Mouse (Mus musculus) E14TG2a.4 (cell line): ENCODE data around the gene Hps4.

Source experiments
- H3K27me3 ChIP-seq: 2 replicates; pipeline ENCODE4 v1.6.1; 2014; ENCODE audit warnings: low read length, control low read depth; ENCODE audit not compliant: insufficient read depth
- H3K36me3 ChIP-seq: 2 replicates; pipeline ENCODE4 v1.6.1; 2014; ENCODE audit warnings: low read length, control low read depth; ENCODE audit not compliant: insufficient read depth
- H3K4me1 ChIP-seq: replicated peaks from 2 replicates; pipeline ENCODE4 v1.6.1; 2014; ENCODE audit warnings: low read depth, low read length, control low read depth
- H3K4me3 ChIP-seq: replicated peaks from 2 replicates; pipeline ENCODE4 v1.5.1; 2014; ENCODE audit warnings: mild to moderate bottlenecking, low read length
- H3K9me3 ChIP-seq: 2 replicates; pipeline ENCODE4 v1.6.1; 2014; ENCODE audit warnings: low read length, control low read depth
- CTCF ChIP-seq: conservative IDR thresholded peaks from 2 replicates; pipeline ENCODE4 v1.5.1; 2014; ENCODE audit warnings: low read length
- NANOG ChIP-seq: IDR thresholded peaks from 2 replicates; pipeline ENCODE4 v1.6.1; 2014; ENCODE audit warnings: borderline replicate concordance, low read length, mixed read lengths
- POU5F1 ChIP-seq: IDR thresholded peaks from 2 replicates; pipeline ENCODE4 v1.6.1; 2014; ENCODE audit warnings: low read length, borderline replicate concordance

The Hps4 gene

GRCm38 (mm10) chr5:112416673-112417072 is 73.8 kb downstream of the Hps4 start:
- no peak overlapping the region for H3K4me3 ChIP-seq
- peaks cover 7% of the 10 kb centered on the region for H3K27me3 ChIP-seq
- H3K4me1 ChIP-seq: peaks cover 9% of the 10 kb centered on the region
- H3K36me3 ChIP-seq: no peaks in the 10 kb centered on the region
- no peaks in the 10 kb centered on the region; the same call in 1 of the 2 replicates for H3K9me3 ChIP-seq
- TF ChIP-seq NANOG (no peak), CTCF (no peak), POU5F1 (no peak)

GRCm38 (mm10) chr5:112418023-112418422 is 75.1 kb downstream of the Hps4 start:
- Histone ChIP-seq H3K36me3 (no peaks in the 10 kb centered on the region), H3K27me3 (peaks cover 6% of the 10 kb centered on the region), H3K4me1 (no peaks in the 10 kb centered on the region), H3K9me3 (no peaks in the 10 kb centered on the region; the same call in 1 of the 2 replicates), H3K4me3 (no peak overlapping the region)
- no peak for TF ChIP-seq CTCF
- no peak for TF ChIP-seq POU5F1
- no peak for TF ChIP-seq NANOG

GRCm38 (mm10) chr5:112419535-112419934 is 76.7 kb downstream of the Hps4 start:
- H3K9me3 ChIP-seq: no peaks in the 10 kb centered on the region
- peaks cover 4% of the 10 kb centered on the region; the same call in 1 of the 2 replicates for H3K4me1 ChIP-seq
- TF ChIP-seq CTCF (no peak), POU5F1 (no peak), NANOG (no peak)
- no peaks in the 10 kb centered on the region for H3K36me3 ChIP-seq
- H3K27me3 ChIP-seq: peaks cover 20% of the 10 kb centered on the region
- no peak overlapping the region for H3K4me3 ChIP-seq

- no peaks in the 10 kb centered on the region for H3K36me3 ChIP-seq
- H3K4me1 ChIP-seq: peaks cover 13% of the 10 kb centered on the region; the same call in 1 of the 2 replicates
- H3K4me3 ChIP-seq: no peak overlapping the region
- no peak for TF ChIP-seq POU5F1
- no peak for TF ChIP-seq CTCF
- TF ChIP-seq NANOG: no peak
- no peaks in the 10 kb centered on the region for H3K9me3 ChIP-seq
- H3K27me3 ChIP-seq: peaks cover 60% of the 10 kb centered on the region
Observed at GRCm38 (mm10) chr5:112426635-112427034, 83.8 kb downstream of the Hps4 start.

GRCm38 (mm10) chr5:112427283-112427682 is 84.4 kb downstream of the Hps4 start:
- Histone ChIP-seq H3K27me3 (peaks cover 66% of the 10 kb centered on the region), H3K36me3 (no peaks in the 10 kb centered on the region), H3K4me3 (no peak overlapping the region), H3K9me3 (no peaks in the 10 kb centered on the region), H3K4me1 (peaks cover 13% of the 10 kb centered on the region; the same call in 1 of the 2 replicates)
- TF ChIP-seq NANOG: no peak
- peak; percentile 94 for TF ChIP-seq CTCF
- TF ChIP-seq POU5F1: no peak
